Mouse (Mus musculus): ENCODE data around the gene Nptn. TPM values are rescaled to one million over a fixed set of nuclear protein-coding genes. Genes with fewer than 3 reads are reported as not detected.

The Nptn gene
- total RNA-seq, 1 experiment, result 131 TPM

DNA sequence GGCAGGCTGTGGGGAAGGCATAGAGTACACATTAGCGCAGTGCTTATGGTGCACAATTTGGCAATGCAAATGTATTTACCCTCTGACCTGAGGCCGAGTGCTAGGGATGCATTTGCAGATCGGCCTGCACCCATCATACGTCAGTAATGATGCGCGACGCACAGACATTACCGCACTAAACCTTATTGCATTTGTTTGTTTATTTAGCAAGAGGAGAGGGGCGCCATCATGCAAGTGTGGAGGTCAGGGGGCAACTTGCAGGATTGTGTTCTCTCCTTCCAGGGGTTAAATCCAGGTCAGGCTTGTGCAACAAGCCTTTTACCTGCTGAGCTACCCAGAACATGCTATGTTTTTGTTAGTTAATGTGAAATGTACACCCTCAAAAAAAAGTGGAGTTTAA lies 85.2 kb downstream of the Nptn start:
- Histone ChIP-seq H3K27ac (ENCODE audit: insufficient read depth, low read depth, low read length, poor library complexity, severe bottlenecking) (no peak overlapping the region), H3K9ac (ENCODE audit: insufficient read depth, low read depth, low read length, poor library complexity, severe bottlenecking) (no peak overlapping the region), H3K4me3 (ENCODE audit: insufficient read depth in 1 of 2, low read depth in 1 of 2, low read length in 2 of 2, poor library complexity in 1 of 2, severe bottlenecking in 1 of 2) (no peak overlapping the region), H3K36me3 (ENCODE audit: control insufficient read depth, insufficient read depth, low read length, poor library complexity, severe bottlenecking) (no peaks in the 10 kb centered on the region; the same call in 1 of the 2 replicates), H3K4me1 (ENCODE audit: control insufficient read depth in 2 of 2, insufficient read depth in 2 of 2, low read length in 2 of 2, poor library complexity in 1 of 2) (peaks cover 2 to 12% of the 10 kb centered on the region in 2 experiments; a peak in 3 of 4 replicates), H3K9me3 (ENCODE audit: control insufficient read depth, insufficient read depth, low read depth, low read length) (no peaks in the 10 kb centered on the region)
- TF ChIP-seq ZC3H11A (IDR thresholded peaks at IDR 0.05; ENCODE audit: borderline replicate concordance, low read depth, low read length), result no peak
- no peak for TF ChIP-seq CHD2 (IDR thresholded peaks at IDR 0.05; ENCODE audit: low read depth, low read length)
- TF ChIP-seq ZNF384 (IDR thresholded peaks at IDR 0.05; ENCODE audit: low read depth, low read length), result no peak
- TF ChIP-seq MAFK (IDR thresholded peaks at IDR 0.05; ENCODE audit: insufficient read depth, low read depth, low read length), result no peak
- TF ChIP-seq HCFC1 (IDR thresholded peaks at IDR 0.05; ENCODE audit: borderline replicate concordance, insufficient read depth, low read length), result no peak
- in situ Hi-C loops (cut with MboI; ENCODE audit: low sequenced_read_pairs in 2 of 2, unreplicated experiment in 2 of 2), result no loop called here
- DNase-seq (ENCODE audit: low read depth, low spot score), result no peak

DNA sequence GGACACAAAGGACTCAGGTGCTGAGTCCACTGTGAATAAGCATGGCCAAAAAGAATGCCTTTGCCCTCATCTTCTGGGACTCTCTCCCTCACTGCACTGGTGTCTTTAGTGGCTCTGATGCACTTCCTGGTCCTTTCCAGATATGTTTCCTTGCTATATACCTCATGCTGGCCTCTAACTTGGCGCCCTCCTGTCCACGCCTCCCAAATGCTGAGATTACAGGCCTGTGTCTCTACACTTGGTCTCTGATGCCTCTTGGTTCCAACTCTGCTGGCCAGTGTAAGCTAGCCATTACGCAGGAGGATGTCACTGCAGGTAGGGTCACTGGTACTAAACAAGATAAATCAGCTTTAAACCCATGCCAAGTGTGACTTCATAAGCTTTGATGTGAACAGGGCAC lies 86.1 kb downstream of the Nptn start:
- no peaks in the 10 kb centered on the region for H3K9me3 ChIP-seq (ENCODE audit: control insufficient read depth, insufficient read depth, low read depth, low read length)
- H3K36me3 ChIP-seq (ENCODE audit: control insufficient read depth, insufficient read depth, low read length, poor library complexity, severe bottlenecking), result no peaks in the 10 kb centered on the region; the same call in 1 of the 2 replicates
- H3K4me1 ChIP-seq (ENCODE audit: control insufficient read depth in 2 of 2, insufficient read depth in 2 of 2, low read length in 2 of 2, poor library complexity in 1 of 2), result peaks cover 2 to 16% of the 10 kb centered on the region in 2 experiments; a peak in 3 of 4 replicates
- H3K9ac ChIP-seq (ENCODE audit: insufficient read depth, low read depth, low read length, poor library complexity, severe bottlenecking), result no peak overlapping the region
- H3K4me3 ChIP-seq (ENCODE audit: insufficient read depth in 1 of 2, low read depth in 1 of 2, low read length in 2 of 2, poor library complexity in 1 of 2, severe bottlenecking in 1 of 2), result no peak overlapping the region
- no peak overlapping the region for H3K27ac ChIP-seq (ENCODE audit: insufficient read depth, low read depth, low read length, poor library complexity, severe bottlenecking)
- DNase-seq (ENCODE audit: low read depth, low spot score), result no peak
- in situ Hi-C loops (cut with MboI; ENCODE audit: low sequenced_read_pairs in 2 of 2, unreplicated experiment in 2 of 2), result no loop called here
- TF ChIP-seq HCFC1 (IDR thresholded peaks at IDR 0.05; ENCODE audit: borderline replicate concordance, insufficient read depth, low read length) (no peak), ZNF384 (IDR thresholded peaks at IDR 0.05; ENCODE audit: low read depth, low read length) (no peak), CHD2 (IDR thresholded peaks at IDR 0.05; ENCODE audit: low read depth, low read length) (no peak), ZC3H11A (IDR thresholded peaks at IDR 0.05; ENCODE audit: borderline replicate concordance, low read depth, low read length) (no peak), MAFK (IDR thresholded peaks at IDR 0.05; ENCODE audit: insufficient read depth, low read depth, low read length) (no peak)

DNA sequence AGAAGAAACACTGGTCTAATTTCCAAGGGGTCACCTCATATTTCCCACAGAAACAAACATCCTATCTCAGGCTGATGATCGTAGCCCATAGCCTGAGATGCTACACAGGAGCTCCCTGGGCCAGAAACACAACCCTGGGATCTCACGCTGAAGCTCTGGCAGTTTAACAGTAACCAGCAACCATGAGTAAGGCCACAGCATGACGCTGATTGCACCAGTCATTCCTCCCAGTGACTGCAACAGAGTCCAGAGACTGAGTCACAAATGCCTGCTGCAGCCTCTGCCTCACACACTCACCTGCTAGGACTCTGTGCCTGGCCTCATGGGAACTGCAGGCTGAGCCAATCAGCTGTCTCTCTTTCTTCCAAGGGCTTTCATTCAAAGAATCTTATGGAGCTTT lies 87.0 kb downstream of the Nptn start:
- DNase-seq (ENCODE audit: low read depth, low spot score), result no peak
- Histone ChIP-seq H3K27ac (ENCODE audit: insufficient read depth, low read depth, low read length, poor library complexity, severe bottlenecking) (no peak overlapping the region), H3K4me3 (ENCODE audit: insufficient read depth in 1 of 2, low read depth in 1 of 2, low read length in 2 of 2, poor library complexity in 1 of 2, severe bottlenecking in 1 of 2) (no peak overlapping the region), H3K36me3 (ENCODE audit: control insufficient read depth, insufficient read depth, low read length, poor library complexity, severe bottlenecking) (no peaks in the 10 kb centered on the region; the same call in 1 of the 2 replicates), H3K4me1 (ENCODE audit: control insufficient read depth in 2 of 2, insufficient read depth in 2 of 2, low read length in 2 of 2, poor library complexity in 1 of 2) (peaks cover 2 to 18% of the 10 kb centered on the region in 2 experiments; a peak in 3 of 4 replicates), H3K9ac (ENCODE audit: insufficient read depth, low read depth, low read length, poor library complexity, severe bottlenecking) (no peak overlapping the region), H3K9me3 (ENCODE audit: control insufficient read depth, insufficient read depth, low read depth, low read length) (no peaks in the 10 kb centered on the region)
- in situ Hi-C loops (cut with MboI; ENCODE audit: low sequenced_read_pairs in 2 of 2, unreplicated experiment in 2 of 2), result no loop called here
- TF ChIP-seq ZNF384 (IDR thresholded peaks at IDR 0.05; ENCODE audit: low read depth, low read length) (no peak), ZC3H11A (IDR thresholded peaks at IDR 0.05; ENCODE audit: borderline replicate concordance, low read depth, low read length) (no peak), MAFK (IDR thresholded peaks at IDR 0.05; ENCODE audit: insufficient read depth, low read depth, low read length) (no peak), HCFC1 (IDR thresholded peaks at IDR 0.05; ENCODE audit: borderline replicate concordance, insufficient read depth, low read length) (no peak), CHD2 (IDR thresholded peaks at IDR 0.05; ENCODE audit: low read depth, low read length) (no peak)

GRCm38 (mm10) chr9:58669819-58670218 lies 87.8 kb downstream of the Nptn start:
- H3K27ac ChIP-seq (ENCODE audit: insufficient read depth, low read depth, low read length, poor library complexity, severe bottlenecking), result no peak overlapping the region
- DNase-seq (ENCODE audit: low read depth, low spot score), result no peak
- no peak overlapping the region for H3K9ac ChIP-seq (ENCODE audit: insufficient read depth, low read depth, low read length, poor library complexity, severe bottlenecking)
- in situ Hi-C loops (cut with MboI; ENCODE audit: low sequenced_read_pairs in 2 of 2, unreplicated experiment in 2 of 2), result no loop called here
- H3K9me3 ChIP-seq (ENCODE audit: control insufficient read depth, insufficient read depth, low read depth, low read length), result no peaks in the 10 kb centered on the region
- no peaks in the 10 kb centered on the region; the same call in 1 of the 2 replicates for H3K36me3 ChIP-seq (ENCODE audit: control insufficient read depth, insufficient read depth, low read length, poor library complexity, severe bottlenecking)
- H3K4me3 ChIP-seq (ENCODE audit: insufficient read depth in 1 of 2, low read depth in 1 of 2, low read length in 2 of 2, poor library complexity in 1 of 2, severe bottlenecking in 1 of 2), result no peak overlapping the region
- TF ChIP-seq CHD2 (IDR thresholded peaks at IDR 0.05; ENCODE audit: low read depth, low read length) (no peak), ZC3H11A (IDR thresholded peaks at IDR 0.05; ENCODE audit: borderline replicate concordance, low read depth, low read length) (no peak), MAFK (IDR thresholded peaks at IDR 0.05; ENCODE audit: insufficient read depth, low read depth, low read length) (no peak), ZNF384 (IDR thresholded peaks at IDR 0.05; ENCODE audit: low read depth, low read length) (no peak), HCFC1 (IDR thresholded peaks at IDR 0.05; ENCODE audit: borderline replicate concordance, insufficient read depth, low read length) (no peak)
- peaks cover 2 to 21% of the 10 kb centered on the region in 2 experiments; a peak in 3 of 4 replicates for H3K4me1 ChIP-seq (ENCODE audit: control insufficient read depth in 2 of 2, insufficient read depth in 2 of 2, low read length in 2 of 2, poor library complexity in 1 of 2)
